9 mouse cellular contexts compared by ENCODE assay signal in genomic region chr6:134773961-134774360, GRCm38 (mm10). TPM values are rescaled to one million over a fixed set of nuclear protein-coding genes. Genes with fewer than 3 reads are reported as not detected.
DNase-seq lines count a peak whose midpoint lies in the region; ATAC-seq and TF ChIP-seq lines count a peak whose summit lies in the region.
"Had no signal": no experiment of that assay in that cellular context is flagged by ENCODE, and none has a peak within 500 bp of the region (broad histone marks: within the 10 kb centered on the region; RNA-seq: fewer than 3 reads in every experiment).

No protein-coding gene starts in this region.

- H3K9me3 ChIP-seq in intestine, postnatal 0 days (ENCODE audit: control insufficient read depth), result no peaks in the 10 kb centered on the region

- peak; percentile 77 for ATAC-seq in intestine, postnatal 0 days
- ATAC-seq in megakaryocyte progenitor cell, adult 5-6 weeks (replicated peaks; ENCODE audit: poor library complexity), result peak; percentile 80

- no peak overlapping the region for H3K9ac ChIP-seq in intestine, postnatal 0 days (ENCODE audit: low read depth, low read length)

- DNase-seq in 3134 (ENCODE audit: extremely low read depth, insufficient read length, low spot score) (peak; percentile 33), MN1 (ENCODE audit: low spot score) (no peak)
- peak; percentile 54 for DNase-seq in adrenal gland, postnatal 10 days
- peak; percentile 68 for DNase-seq in gastrocnemius, adult 2 months
- no peak for DNase-seq in thymus, postnatal 25 days
- no peak for DNase-seq in layer of hippocampus, adult 11-12 months (ENCODE audit: low spot score)

- H3K4me1 ChIP-seq in intestine, postnatal 0 days (replicated peaks; ENCODE audit: control insufficient read depth, insufficient read depth, low read length), result no peaks in the 10 kb centered on the region; the same call in 1 of the 2 replicates

- no peak overlapping the region for H3K4me2 ChIP-seq in intestine, postnatal 0 days (replicated peaks; ENCODE audit: low read depth)

- no peaks in the 10 kb centered on the region for H3K36me3 ChIP-seq in intestine, postnatal 0 days (ENCODE audit: control insufficient read depth, insufficient read depth)

- H3K27ac ChIP-seq in gastrocnemius, adult 2 months, result peak overlapping the region; percentile 56
- no peak overlapping the region for H3K27ac ChIP-seq in intestine, postnatal 0 days (ENCODE audit: low read depth, low read length)
- H3K27ac ChIP-seq: kidney, postnatal 0 days had no signal

- intact Hi-C loops in gastrocnemius, adult 2 months (cut with DNase I), result no loop called here

- WGBS in intestine, postnatal 0 days, result 12% methylated on average over 3 of the region's 3 CpGs

- no peak overlapping the region for H3K4me3 ChIP-seq in gastrocnemius, adult 2 months
- H3K4me3 ChIP-seq in intestine, postnatal 0 days (ENCODE audit: low read depth, low read length), result no peak overlapping the region

- H3K27me3 ChIP-seq in intestine, postnatal 0 days (replicated peaks; ENCODE audit: control insufficient read depth, insufficient read depth, low read length), result no peaks in the 10 kb centered on the region

- no peak for TF ChIP-seq CTCF in gastrocnemius, adult 2 months (IDR thresholded peaks at IDR 0.05)
- no peak for TF ChIP-seq CTCF in intestine, postnatal 0 days (IDR thresholded peaks at IDR 0.05; ENCODE audit: low read depth)

RNA-seq across cellular contexts. Expression of gene Dusp16, which starts 18.5 kb away (rescaled TPM):
- 10 to 100 TPM; 19.3 to 23.0 TPM for total RNA-seq in adrenal gland, postnatal 10 days (2021)
- 10 to 100 TPM; 11.4 to 19.4 TPM for total RNA-seq in gastrocnemius, adult 2 months (2021)
- 6.7 and 8.4 TPM in 2 replicates for polyA plus RNA-seq in intestine, postnatal 0 days (2015; fragmentation: Nextera tagmentation; extraction: Ambion mirVana)
- total RNA-seq in megakaryocyte progenitor cell, adult 5-6 weeks (2015), result 0.95 and 2.6 TPM in 2 replicates
- total RNA-seq in megakaryocyte progenitor cell, adult 5-6 weeks (2017), result 0.33 and 2.5 TPM in 2 replicates

RNA-seq across cellular contexts. Expression of gene Crebl2, which starts 56.0 kb away (rescaled TPM):
- total RNA-seq in adrenal gland, postnatal 10 days (2021), result 10 to 100 TPM; 14.8 to 17.3 TPM
- 10 to 100 TPM; 10.4 to 10.9 TPM for total RNA-seq in gastrocnemius, adult 2 months (2021)
- 4.6 and 4.9 TPM in 2 replicates for polyA plus RNA-seq in intestine, postnatal 0 days (2015; fragmentation: Nextera tagmentation; extraction: Ambion mirVana)
- 2.0 and 4.5 TPM in 2 replicates for total RNA-seq in megakaryocyte progenitor cell, adult 5-6 weeks (2015)
- total RNA-seq in megakaryocyte progenitor cell, adult 5-6 weeks (2017), result 2.5 and 4.1 TPM in 2 replicates

Comparison
In these comparisons a context has a peak if more than half of its experiments do, and no peak if none do; other contexts are left out.
1. DNase-seq: peak in 3134 (single experiment), adrenal gland, postnatal 10 days (single experiment) and gastrocnemius, adult 2 months (single experiment); none in thymus, postnatal 25 days (single experiment), layer of hippocampus, adult 11-12 months (single experiment) and MN1 (single experiment).